Mouse (Mus musculus) telencephalon, adult 2 months (tissue): Measurements from ENCODE around the gene Ttc7.

Experiments used
- DNase-seq: peaks from one replicate; pipeline ENCODE4 v3.0.0-alpha.2; 2011; ENCODE audit warnings: low read depth, low spot score

Ttc7 gene

DNA sequence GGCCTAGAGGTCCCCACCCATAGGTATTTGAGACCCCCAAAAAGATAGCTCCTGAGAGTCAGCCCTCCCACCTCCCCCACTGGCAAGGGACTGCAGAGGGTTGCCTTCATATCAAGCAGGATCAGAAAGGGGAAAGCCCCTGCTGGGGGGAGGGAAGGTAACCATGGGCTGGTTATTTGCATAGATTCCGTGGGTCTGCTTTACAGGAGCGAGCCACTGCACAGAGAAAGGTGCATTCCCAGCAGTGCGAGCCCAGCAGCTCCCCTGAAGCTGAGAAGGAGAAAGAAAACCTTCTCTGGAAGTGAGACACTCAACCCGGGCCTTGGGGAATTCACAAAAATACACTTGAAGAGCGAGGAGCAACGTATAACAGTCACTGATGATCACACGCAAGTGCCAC is 135.4 kb downstream of the Ttc7 start:
- no peak for DNase-seq

DNA sequence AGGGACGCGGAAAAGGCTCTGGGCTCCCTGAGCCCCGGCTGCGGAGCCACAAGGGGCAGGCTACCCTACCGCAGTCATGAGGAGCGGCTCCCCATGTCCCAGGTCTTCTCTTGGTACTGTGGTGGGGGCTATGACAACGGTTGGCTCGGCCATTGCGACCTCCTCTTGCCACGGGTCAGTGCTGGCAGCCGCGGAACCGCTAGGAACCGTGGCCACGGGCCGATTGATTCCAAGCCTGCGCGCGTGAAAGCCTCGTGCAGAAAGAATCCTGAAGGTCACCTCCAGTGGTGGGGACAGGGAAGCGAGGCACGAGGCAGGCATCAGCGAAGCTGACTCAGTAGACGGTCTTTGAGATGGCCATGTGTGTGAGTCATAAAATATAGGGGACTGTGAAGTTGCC is 144.8 kb downstream of the Ttc7 start, which contains the start of gene Stpg4:
Stpg4 (minus strand) TSS at position 231 of the 400 bp plus-strand sequence.
- no peak for DNase-seq

DNA sequence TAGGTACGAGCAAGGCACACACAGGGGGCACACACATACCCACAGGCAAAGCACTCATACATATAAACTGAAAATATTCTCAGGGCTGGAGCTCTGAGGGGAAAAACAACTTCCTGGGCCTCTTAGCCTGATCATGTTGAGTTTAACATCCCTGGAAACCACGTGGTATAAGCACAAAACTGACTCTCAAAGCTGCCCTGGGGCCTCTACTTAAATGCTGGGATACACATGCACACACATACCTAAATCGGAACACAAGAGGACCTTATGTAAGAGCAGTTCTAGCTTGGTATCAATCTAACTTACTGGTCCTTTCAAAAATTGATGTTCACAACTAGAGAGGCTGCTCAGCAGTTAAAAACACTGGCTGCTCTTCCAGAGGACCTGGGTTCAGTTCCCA is 146.7 kb downstream of the Ttc7 start:
- no peak for DNase-seq
